Mouse (Mus musculus) testis, adult 10 weeks (tissue): ENCODE measurements around the gene Ipp. TPM values are rescaled to one million over a fixed set of nuclear protein-coding genes. Genes with fewer than 3 reads are reported as not detected.

Experiments used
- polyA plus RNA-seq: library from polyadenylated mRNA; stranded (reverse); fragments of 350-450 nt; fragmentation: Illumina TruSeq; extraction: RNeasy Lipid Tissue Mini Kit (QIAGEN cat#74804); gene quantifications from one replicate; pipeline ENCODE4 v1.2.3, GENCODE M21; 2014; ENCODE audit warnings: low read depth, low replicate concordance

The Ipp gene
- polyA plus RNA-seq, result 35.3 TPM

DNA sequence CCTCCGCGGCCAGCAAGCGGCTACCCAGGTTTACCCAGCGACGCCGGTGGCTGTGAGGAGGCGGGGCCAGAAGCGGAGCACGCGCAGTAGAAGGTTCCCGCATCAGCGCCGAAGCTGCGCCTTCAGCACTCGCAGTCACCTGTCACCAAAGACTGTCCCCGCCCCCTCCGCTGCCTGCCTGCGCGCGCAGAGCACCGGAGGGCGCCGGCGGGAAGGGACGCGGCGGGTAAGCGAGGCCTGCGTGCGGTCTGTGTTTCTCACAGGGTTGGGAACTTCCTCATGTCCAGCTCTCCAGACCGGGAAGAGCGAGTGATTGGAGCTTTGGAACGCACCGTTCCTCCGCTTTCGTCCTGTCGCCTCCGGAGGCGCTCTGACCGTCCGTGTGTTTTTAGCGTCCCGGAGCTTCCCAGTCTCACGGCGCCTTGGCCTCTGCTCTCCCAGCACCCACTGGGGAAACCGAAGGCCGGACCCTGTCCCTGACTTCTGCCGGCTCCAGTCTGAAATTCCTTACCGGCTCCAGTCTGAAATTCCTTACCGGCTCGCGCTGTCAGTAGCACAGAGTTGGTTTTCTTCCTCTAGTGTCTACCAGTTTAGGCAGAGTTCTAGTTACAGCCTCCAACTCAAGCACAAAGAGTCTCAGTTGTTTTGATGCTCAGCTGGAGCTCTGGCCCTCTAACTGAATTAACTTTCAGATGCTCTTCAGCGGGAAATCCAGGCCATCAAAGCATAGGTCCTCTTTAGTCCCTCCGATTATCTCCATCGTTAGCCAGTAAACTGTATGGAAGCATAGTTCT lies at the start of gene Ipp:
Ipp (plus strand) TSS at position 125 of the 794 bp plus-strand sequence.

GRCm38 (mm10) chr4:116464126-116464981 lies 43.0 kb upstream of the Ipp start, which contains the start of gene Mast2:
Mast2 (minus strand) TSS chr4:116464183.

GRCm38 (mm10) chr4:116555413-116556300 lies 48.3 kb downstream of the Ipp start, which contains the start of gene Tmem69:
Tmem69 (minus strand) TSS chr4:116555936.

DNA sequence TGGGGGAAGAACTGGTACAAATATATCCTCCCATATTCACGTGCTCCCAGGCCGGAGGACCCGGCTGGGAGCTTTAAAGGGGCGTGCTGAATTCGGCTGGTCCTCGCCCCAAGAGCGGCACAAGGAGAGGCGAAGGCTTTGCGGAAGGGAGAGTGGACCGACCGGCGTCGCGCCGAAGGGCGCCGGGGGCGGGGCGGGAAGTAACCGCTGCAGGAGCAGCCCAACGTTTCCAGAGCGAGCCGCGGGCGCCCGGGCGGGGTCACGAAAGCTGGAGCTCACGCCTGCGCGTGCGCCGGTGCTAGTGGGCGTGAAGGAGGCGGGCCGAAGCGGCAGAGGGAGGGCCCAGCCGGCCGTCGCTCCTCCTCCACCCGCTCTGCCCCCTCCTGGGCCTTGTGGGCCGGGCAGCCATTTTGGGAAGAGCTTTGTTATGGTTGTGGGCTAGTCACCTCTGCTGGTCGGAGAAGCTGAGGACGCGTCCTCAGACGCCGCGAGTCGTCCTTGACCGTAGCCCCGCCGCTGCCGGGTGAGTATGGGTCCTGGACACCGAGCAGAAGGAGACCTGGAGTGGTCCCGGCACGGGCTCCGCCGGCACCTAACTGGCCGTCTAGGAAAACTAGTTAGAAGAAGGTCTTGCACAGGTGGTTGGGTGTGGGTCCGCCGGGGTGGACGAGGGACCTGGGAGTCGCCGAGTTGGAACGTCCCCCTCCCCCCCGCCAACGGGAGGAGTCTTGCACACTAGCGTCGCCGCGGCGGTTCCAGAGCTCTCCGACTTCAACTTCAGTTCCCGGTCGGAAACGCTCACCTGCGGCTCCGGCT lies 50.2 kb downstream of the Ipp start, which contains the start of gene Gpbp1l1:
Gpbp1l1 (plus strand) TSS at position 353 of the 816 bp plus-strand sequence.

Other genes with a start within 250 kb of the Ipp start
- 58.9 TPM for gene Mast2, start 43.4 kb upstream of the Ipp start, polyA plus RNA-seq
- gene Tmem69, start 48.4 kb downstream of the Ipp start, polyA plus RNA-seq, result 43.1 TPM
- gene Gpbp1l1, start 50.1 kb downstream of the Ipp start, polyA plus RNA-seq, result 79.2 TPM
- 1.3 TPM for gene Ccdc17, start 89.1 kb downstream of the Ipp start, polyA plus RNA-seq
- gene Nasp, start 120.4 kb downstream of the Ipp start, polyA plus RNA-seq, result 1,868 TPM
- 112 TPM for gene Akr1a1, start 144.1 kb downstream of the Ipp start, polyA plus RNA-seq
- gene Prdx1, start 178.0 kb downstream of the Ipp start, polyA plus RNA-seq, result 511 TPM
- 27.0 TPM for gene Mmachc, start 200.9 kb downstream of the Ipp start, polyA plus RNA-seq
- 93.6 TPM for gene Ccdc163, start 201.0 kb downstream of the Ipp start, polyA plus RNA-seq
- 24.2 TPM for gene Tesk2, start 213.4 kb downstream of the Ipp start, polyA plus RNA-seq